Mouse (Mus musculus): ENCODE data around the gene Ermard.
A peak's percentile ranks its signal among the peaks of the same experiment; 100 is the strongest.
"Not testable (repeated sequence)": the region's sequence is repeated elsewhere in the genome, so short reads cannot be mapped to it uniquely, and the experiment has no call there.

Gene Ermard

GRCm38 (mm10) chr17:15041175-15041729 is at the start of gene Ermard, which contains the start of the genes Tcte3 and Gm3448:
TSS of gene Ermard (plus strand) at chr17:15041208.
TSS of gene Tcte3 (minus strand) at chr17:15041488.
TSS of gene Gm3448 (minus strand) at chr17:15041537.
- DNase-seq (ENCODE audit: low spot score in 2 of 2): peak in 1 of 2 experiments; percentile 14

DNA sequence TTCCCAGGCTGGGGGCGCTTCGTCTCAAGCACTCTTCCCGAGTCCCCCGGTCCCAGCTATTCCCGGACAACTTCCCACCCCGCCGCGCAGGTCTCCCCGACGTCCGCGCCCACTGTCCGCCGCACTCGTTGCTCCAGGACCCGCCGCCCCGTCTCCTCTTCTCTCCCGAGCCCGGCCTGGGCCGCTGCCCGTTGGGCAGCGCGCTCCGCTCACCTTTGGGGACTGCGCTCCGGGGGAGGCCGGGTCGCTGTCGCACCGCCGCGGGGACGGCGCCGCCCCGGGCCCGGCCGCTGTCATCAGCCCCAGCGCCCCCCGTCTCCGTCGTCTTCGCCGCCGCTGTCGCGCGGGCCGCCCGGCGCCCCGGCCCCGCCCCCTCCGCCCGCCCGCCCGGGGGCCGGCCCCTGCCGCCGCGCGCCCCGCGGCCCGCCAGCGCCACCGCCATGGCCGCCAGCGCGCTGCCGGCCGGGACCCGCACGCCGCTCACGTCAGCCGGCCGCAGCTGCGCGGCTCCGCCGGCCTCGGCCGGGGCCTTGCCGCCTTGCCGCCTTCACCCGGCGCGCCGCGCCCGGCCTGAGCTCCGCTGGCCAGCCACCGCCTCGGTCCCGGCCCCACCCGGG is 48.4 kb upstream of the Ermard start:
- not testable (repeated sequence) for DNase-seq (ENCODE audit: low spot score in 2 of 2)

DNA sequence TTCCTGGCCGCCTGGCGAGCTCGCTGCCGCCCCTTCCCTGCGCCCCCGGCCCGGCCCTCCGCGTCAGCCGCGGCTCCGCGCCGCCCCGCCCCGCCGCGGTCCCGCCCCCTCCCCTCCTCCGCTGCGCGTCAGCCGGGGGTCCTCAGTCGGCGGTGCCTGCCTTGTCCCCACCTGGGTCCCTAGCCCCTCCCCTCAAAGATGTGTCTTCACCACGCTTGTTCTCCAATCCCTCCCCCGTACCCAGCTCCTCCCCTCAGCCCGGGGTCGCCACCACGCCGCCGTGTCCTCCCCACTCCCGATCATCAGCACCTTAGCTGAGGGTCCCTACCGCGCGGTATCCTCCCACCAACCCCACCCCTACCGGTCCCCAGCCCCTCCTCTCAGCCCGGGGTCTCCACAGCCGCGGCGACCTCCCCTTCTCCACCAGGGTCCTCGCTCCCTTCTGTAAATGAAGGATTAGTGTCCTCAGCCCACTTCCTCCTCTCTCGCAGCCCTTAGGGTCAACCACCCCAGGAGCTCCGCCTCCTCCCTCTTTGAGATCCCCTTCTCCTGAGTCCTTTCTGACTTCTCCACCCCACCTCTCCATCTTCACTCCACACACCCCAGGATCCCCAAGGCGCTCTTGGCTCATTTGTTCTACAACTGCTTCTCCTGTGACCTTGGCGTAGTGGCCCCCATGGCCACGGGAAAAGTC is 47.7 kb upstream of the Ermard start:
- not testable (repeated sequence) for DNase-seq (ENCODE audit: low spot score in 2 of 2)

DNA sequence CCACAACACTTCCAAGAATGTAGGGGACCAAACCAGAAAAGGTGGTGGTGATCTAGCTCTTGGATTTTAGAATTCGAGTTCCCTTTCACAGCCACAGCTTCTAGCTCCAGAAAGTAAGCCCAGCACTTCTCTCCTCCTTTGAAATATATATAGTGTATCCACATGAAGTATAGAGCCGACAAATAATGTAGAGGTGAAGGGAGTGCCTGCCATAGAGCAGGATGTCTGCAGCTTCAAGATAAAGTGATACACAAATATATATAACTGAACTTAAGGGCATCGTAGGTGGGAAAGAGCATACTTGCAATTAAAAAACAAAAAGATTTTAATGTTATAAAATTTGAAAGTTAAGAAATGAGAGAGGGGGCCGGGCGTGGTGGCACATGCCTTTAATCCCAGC is 46.9 kb upstream of the Ermard start:
- not testable (repeated sequence) for DNase-seq (ENCODE audit: low spot score in 2 of 2)

GRCm38 (mm10) chr17:15000047-15000446 is 41.0 kb upstream of the Ermard start:
- DNase-seq (ENCODE audit: low spot score in 2 of 2): not testable (repeated sequence)

- not testable (repeated sequence) for DNase-seq (ENCODE audit: low spot score in 2 of 2)
These were observed 31.9 kb upstream of the Ermard start for GRCm38 (mm10) chr17:15009088-15009487.

GRCm38 (mm10) chr17:15009706-15010413 is 31.1 kb upstream of the Ermard start, which contains the start of gene Gm3435:
TSS of gene Gm3435 (plus strand) at chr17:15010176.
- DNase-seq (ENCODE audit: low spot score in 2 of 2): not testable (repeated sequence)

DNA sequence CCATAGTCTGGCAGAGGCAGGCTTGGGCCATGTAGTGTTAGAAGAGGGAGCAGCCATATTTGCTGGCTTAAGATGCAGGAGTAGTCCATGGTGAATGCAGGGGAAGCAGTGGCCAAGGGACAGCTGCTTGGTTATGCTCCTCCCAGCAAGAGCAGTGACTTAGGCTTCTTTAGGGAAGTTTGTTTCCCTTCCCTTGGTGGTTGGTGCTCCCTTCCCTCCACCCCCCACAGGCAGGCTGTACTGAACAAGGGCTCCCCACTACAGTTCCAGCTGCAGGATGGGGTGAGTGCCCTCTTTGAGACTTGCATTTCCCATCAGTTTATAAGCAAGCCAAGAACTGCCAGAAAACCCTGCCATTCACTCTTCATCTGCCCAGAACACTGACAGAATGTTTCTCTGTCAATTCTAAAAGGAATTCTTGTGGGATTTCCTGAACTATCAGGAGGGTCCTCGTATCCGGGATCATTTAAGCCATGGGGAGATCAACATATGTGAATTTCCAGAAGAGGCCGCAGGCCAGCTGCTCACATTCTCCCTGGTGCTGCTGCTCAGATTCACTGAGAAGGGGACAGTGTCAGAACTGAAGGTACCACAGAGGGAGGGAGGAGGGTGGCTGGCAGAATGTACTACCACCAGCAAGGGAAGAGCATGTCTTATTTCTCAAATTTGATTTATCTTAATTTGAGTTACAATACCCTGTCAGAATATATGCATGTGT is 19.3 kb upstream of the Ermard start:
- DNase-seq (ENCODE audit: low spot score in 2 of 2): peak; percentile 5 to 31

- DNase-seq (ENCODE audit: low spot score in 2 of 2): not testable (repeated sequence)
These were observed 17.0 kb upstream of the Ermard start for GRCm38 (mm10) chr17:15023878-15024492.

DNA sequence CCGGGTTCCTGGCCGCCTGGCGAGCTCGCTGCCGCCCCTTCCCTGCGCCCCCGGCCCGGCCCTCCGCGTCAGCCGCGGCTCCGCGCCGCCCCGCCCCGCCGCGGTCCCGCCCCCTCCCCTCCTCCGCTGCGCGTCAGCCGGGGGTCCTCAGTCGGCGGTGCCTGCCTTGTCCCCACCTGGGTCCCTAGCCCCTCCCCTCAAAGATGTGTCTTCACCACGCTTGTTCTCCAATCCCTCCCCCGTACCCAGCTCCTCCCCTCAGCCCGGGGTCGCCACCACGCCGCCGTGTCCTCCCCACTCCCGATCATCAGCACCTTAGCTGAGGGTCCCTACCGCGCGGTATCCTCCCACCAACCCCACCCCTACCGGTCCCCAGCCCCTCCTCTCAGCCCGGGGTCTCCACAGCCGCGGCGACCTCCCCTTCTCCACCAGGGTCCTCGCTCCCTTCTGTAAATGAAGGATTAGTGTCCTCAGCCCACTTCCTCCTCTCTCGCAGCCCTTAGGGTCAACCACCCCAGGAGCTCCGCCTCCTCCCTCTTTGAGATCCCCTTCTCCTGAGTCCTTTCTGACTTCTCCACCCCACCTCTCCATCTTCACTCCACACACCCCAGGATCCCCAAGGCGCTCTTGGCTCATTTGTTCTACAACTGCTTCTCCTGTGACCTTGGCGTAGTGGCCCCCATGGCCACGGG is 16.4 kb upstream of the Ermard start:
- DNase-seq (ENCODE audit: low spot score in 2 of 2): not testable (repeated sequence)

GRCm38 (mm10) chr17:15025513-15025912 is 15.5 kb upstream of the Ermard start:
- not testable (repeated sequence) for DNase-seq (ENCODE audit: low spot score in 2 of 2)

DNA sequence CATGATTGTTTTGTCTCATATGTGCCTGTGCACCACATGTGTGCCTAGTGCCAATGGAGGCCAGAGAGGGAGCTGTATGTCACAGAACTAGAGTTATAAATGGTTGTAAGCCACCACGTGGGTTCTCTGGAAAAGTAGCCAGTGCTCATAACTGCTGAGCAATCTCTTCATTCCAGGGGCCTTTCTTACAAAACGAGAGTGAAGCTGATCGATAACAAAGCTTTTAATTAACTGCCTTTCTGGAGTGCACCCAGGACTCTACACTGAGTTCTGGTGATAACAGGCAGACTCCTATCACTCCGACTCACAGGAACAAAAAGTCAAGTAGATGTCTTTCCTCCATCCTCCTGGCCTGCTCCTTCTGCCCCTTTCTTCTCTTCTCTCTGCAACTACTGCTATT is 9.6 kb upstream of the Ermard start:
- DNase-seq (ENCODE audit: low spot score in 2 of 2): not testable (repeated sequence)

DNA sequence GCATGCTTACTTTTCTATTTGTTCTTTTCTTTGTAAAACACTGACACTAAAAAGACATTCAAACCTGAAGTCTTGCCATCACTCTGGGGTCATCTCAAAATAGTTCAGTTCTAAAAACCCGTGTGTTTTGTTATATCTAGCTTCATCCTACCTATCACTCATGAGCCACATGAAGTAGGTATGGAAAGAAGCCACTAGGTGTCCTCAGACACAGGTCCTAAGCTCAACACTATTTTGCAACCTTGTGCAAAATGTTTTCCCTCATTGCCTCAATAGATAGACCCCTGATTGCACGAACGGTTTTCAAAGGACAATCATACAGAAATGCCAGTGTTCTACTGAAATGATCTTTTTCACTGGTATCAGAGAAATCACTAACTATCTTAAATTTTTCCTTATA is 553 bp upstream of the Ermard start:
- DNase-seq (ENCODE audit: low spot score in 2 of 2): not testable (repeated sequence)

DNA sequence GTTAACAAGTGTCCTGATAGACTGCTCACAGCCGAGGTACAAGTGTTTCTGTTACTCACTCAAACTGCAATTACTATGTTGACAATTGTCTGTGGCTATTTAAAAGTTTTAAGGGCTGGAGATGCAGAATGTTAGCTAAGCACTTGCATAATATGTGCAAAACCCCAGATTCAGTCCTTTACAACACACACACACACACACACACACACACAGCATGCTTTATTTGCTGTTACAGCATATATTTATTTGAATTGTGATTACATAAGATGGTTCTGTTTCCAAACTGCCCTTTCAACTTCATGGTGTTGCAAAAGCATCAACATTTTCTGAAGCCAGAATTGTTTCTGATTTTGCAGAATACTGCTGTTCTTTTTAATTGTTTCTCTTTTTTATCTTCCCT is 9.3 kb downstream of the Ermard start:
- DNase-seq (ENCODE audit: low spot score in 2 of 2): not testable (repeated sequence)

DNA sequence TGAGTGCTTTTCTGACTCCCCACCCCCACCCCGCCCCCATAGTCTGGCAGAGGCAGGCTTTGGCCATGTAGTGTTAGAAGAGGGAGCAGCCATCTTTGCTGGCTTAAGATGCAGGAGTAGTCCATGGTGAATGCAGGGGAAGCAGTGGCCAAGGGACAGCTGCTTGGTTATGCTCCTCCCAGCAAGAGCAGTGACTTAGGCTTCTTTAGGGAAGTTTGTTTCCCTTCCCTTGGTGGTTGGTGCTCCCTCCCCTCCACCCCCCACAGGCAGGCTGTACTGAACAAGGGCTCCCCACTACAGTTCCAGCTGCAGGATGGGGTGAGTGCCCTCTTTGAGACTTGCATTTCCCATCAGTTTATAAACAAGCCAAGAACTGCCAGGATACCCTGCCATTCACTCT is 11.8 kb downstream of the Ermard start:
- not testable (repeated sequence) for DNase-seq (ENCODE audit: low spot score in 2 of 2)

DNA sequence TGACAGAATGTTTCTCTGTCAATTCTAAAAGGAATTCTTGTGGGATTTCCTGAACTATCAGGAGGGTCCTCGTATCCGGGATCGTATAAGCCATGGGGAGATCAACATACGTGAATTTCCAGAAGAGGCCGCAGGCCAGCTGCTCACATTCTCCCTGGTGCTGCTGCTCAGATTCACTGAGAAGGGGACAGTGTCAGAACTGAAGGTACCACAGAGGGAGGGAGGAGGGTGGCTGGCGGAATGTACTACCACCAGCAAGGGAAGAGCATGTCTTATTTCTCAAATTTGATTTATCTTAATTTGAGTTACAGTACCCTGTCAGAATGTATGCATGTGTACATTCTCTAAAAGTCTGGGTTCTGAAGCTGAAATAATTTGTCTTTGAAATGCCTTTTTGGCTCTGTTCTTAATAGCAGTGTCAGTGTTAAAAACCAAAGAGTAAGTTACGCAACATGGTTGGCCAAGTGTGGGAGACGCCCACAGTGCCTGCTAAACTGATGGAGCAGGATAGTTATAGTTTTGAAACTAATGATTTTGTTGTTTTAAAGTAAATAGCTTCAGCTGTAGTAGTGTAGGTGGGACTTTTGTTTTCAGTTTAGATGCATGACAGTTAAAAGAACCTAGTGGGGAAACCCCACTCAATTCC is 12.3 kb downstream of the Ermard start:
- not testable (repeated sequence) for DNase-seq (ENCODE audit: low spot score in 2 of 2)

- DNase-seq (ENCODE audit: low spot score in 2 of 2): not testable (repeated sequence)
These were observed 12.8 kb downstream of the Ermard start for GRCm38 (mm10) chr17:15053829-15054200.

DNA sequence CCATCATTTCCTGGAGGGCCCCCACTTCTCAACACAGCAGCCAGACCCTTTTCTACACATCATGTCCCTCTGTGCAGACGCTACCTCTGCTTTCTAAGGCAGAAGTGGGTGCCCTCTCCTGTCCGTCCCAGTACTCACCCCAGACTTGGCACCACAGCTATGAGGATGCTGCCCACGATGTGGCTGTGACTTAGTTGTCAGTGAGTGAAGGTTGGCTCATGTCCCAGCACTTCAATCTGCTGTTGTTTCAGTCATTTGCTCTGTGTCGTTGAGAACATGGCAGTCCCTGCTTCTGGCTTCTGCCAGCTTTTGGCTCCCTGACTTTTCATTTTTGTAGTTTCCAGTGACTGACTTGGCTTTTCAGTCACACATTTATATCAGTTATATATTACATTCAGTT is 14.9 kb downstream of the Ermard start:
- DNase-seq (ENCODE audit: low spot score in 2 of 2): peak in 1 of 2 experiments; percentile 28

DNA sequence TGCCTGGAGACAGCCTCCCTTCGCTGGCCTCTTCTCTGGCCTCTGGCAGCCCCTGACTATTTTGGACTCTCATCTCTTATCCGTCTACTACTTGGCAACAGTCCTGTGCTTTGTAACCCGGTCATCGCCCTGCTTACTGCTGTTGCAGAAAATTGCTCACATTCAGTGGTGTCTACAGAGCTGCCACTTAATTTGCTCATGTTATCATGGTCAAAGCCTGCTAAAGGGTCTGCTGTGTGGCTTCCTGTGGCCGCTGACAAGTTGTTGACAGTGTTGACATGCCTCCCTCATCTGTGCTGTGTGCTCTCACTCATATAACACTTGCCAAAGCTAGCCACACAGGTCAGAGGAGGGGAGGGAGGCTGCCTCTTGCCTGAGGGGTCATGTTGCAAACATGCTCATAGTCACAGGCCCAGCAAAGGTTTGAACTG is 17.2 kb downstream of the Ermard start:
- no peak for DNase-seq (ENCODE audit: low spot score in 2 of 2)

GRCm38 (mm10) chr17:15059646-15060045 is 18.6 kb downstream of the Ermard start:
- DNase-seq (ENCODE audit: low spot score in 2 of 2): no peak

Data from frontal cortex, postnatal 14 days (tissue).